Mouse (Mus musculus) lung, embryonic 15.5 days (tissue): ENCODE measurements around the gene Gipc2. TPM values are rescaled to one million over a fixed set of nuclear protein-coding genes. Genes with fewer than 3 reads are reported as not detected.
A peak's percentile ranks its signal among the peaks of the same experiment; 100 is the strongest.

Source experiments
- ATAC-seq: fragments of 200-750 bp; cut with Nextera tagmentation; 2 replicates; pipeline ENCODE4 v1.8.0; 2017; ENCODE audit warnings: moderate number of reproducible peaks, borderline replicate concordance; ENCODE audit not compliant: low FRiP score, low TSS enrichment; ENCODE audit errors: extremely low read depth
- H3K27ac ChIP-seq: fragments of 300-500 bp; sonication (generic); 2 replicates; pipeline ENCODE4 v1.5.1; 2015; ENCODE audit warnings: moderate library complexity, mild to moderate bottlenecking, inconsistent platforms
- H3K27me3 ChIP-seq: fragments of 300-500 bp; sonication (generic); 2 replicates; pipeline ENCODE4 v1.6.1; 2015; ENCODE audit warnings: inconsistent platforms
- H3K36me3 ChIP-seq: fragments of 300-500 bp; sonication (generic); 2 replicates; pipeline ENCODE4 v1.6.1; 2015; ENCODE audit warnings: inconsistent platforms
- H3K4me1 ChIP-seq: fragments of 300-500 bp; sonication (generic); 2 replicates; pipeline ENCODE4 v1.6.1; 2015; ENCODE audit warnings: inconsistent platforms
- H3K4me2 ChIP-seq: fragments of 300-500 bp; sonication (generic); 2 replicates; pipeline ENCODE4 v1.6.1; 2015; ENCODE audit warnings: inconsistent platforms, mild to moderate bottlenecking, moderate library complexity
- H3K4me3 ChIP-seq: fragments of 300-500 bp; sonication (generic); 2 replicates; pipeline ENCODE4 v1.5.1; 2015; ENCODE audit warnings: mild to moderate bottlenecking, inconsistent platforms
- H3K9ac ChIP-seq: fragments of 300-500 bp; sonication (generic); 2 replicates; pipeline ENCODE4 v1.6.1; 2015; ENCODE audit warnings: inconsistent platforms
- H3K9me3 ChIP-seq: fragments of 300-500 bp; sonication (generic); 2 replicates; pipeline ENCODE4 v1.6.1; 2016; ENCODE audit warnings: inconsistent platforms
- WGBS: fragments of 180-500 bp; shearing (Covaris S2); methylation state at CpG from one replicate; pipeline ENCODE4 v1.1.7; 2015; 5-methylcytosine and 5-hydroxymethylcytosine counted together
- polyA plus RNA-seq: library from polyadenylated mRNA; unstranded; fragments of >200 nt; fragmentation: Nextera tagmentation; extraction: Ambion mirVana; gene quantifications from 2 replicates; pipeline ENCODE4 v1.2.1, GENCODE M21; 2015

Gipc2 gene
- polyA plus RNA-seq, 1 experiment from 2014 or later = 10.0 TPM

- peak overlapping the region; percentile 82 for H3K27ac ChIP-seq
- H3K4me3 ChIP-seq = no peak overlapping the region
- 60% methylated on average over 3 of the region's 3 CpGs for WGBS
- no peak overlapping the region for H3K9ac ChIP-seq
- H3K4me2 ChIP-seq = peak overlapping the region; percentile 31
- peaks cover 32% of the 10 kb centered on the region for H3K4me1 ChIP-seq
- H3K36me3 ChIP-seq = no peaks in the 10 kb centered on the region
- no peaks in the 10 kb centered on the region for H3K27me3 ChIP-seq
- peak; percentile 47; the same call in 1 of the 2 replicates for ATAC-seq
- no peaks in the 10 kb centered on the region for H3K9me3 ChIP-seq
These were observed 43.3 kb downstream of the Gipc2 start for GRCm38 (mm10) chr3:152122720-152123119.

- Histone ChIP-seq H3K4me3 (no peak overlapping the region), H3K27ac (peak overlapping the region; percentile 82), H3K36me3 (no peaks in the 10 kb centered on the region), H3K4me1 (peaks cover 32% of the 10 kb centered on the region), H3K9ac (no peak overlapping the region), H3K4me2 (peak overlapping the region; percentile 31), H3K9me3 (no peaks in the 10 kb centered on the region), H3K27me3 (no peaks in the 10 kb centered on the region)
- peak; percentile 71 for ATAC-seq
- 13% methylated on average over 6 of the region's 6 CpGs for WGBS
These were observed 43.9 kb downstream of the Gipc2 start for GRCm38 (mm10) chr3:152122101-152122500.

DNA sequence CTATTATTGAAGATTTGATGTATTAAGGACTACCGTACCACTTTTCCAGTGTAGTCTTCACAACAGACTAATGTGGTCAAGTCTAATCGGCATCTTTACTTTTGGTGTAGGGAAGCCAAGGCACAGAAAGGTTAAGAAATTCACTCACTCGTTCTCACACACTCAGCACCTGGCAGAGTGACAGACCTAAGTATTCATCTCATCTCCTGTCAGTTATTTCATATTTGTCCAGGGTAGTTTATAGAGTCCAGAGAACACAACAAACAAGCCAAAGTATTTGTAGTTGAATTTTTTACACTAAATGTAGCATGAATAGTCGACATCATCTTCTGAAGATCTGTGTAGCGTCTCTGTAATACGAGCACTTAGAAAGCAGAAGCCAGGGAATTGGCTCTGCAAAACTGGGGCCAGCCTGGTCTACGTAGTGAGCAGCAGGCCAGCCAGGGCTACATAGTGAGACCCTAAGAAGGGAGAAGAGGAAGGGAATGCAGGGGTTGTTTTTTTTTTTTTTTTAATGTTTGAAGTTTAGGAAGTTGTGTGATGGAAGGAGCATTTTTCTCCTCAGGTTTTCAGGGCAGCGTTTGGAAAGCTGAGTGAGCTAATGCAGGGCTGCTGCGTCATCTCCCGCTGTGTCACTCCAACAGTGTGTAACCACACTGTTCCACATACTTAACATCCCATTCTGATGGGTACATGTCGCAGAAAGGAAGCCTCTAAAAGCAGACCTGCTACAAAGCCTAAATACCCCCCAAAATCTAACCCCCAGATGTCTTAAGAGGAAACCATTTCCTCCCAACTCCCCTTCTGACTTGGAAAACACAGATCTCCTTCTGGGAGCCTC lies 44.6 kb downstream of the Gipc2 start:
- Histone ChIP-seq H3K4me3 (no peak overlapping the region), H3K36me3 (no peaks in the 10 kb centered on the region), H3K9me3 (no peaks in the 10 kb centered on the region), H3K4me1 (peaks cover 35% of the 10 kb centered on the region), H3K27ac (peak overlapping the region; percentile 82), H3K4me2 (no peak overlapping the region), H3K27me3 (no peaks in the 10 kb centered on the region), H3K9ac (no peak overlapping the region)
- no peak for ATAC-seq
- 56% methylated on average over 11 of the region's 11 CpGs for WGBS

GRCm38 (mm10) chr3:152119987-152120386 lies 46.0 kb downstream of the Gipc2 start:
- no peaks in the 10 kb centered on the region for H3K27me3 ChIP-seq
- no peak for ATAC-seq
- H3K9me3 ChIP-seq = no peaks in the 10 kb centered on the region
- H3K9ac ChIP-seq = no peak overlapping the region
- peaks cover 41% of the 10 kb centered on the region for H3K4me1 ChIP-seq
- no peak overlapping the region for H3K27ac ChIP-seq
- H3K36me3 ChIP-seq = no peaks in the 10 kb centered on the region
- no peak overlapping the region for H3K4me2 ChIP-seq
- H3K4me3 ChIP-seq = no peak overlapping the region
- WGBS = 36% methylated on average over 4 of the region's 4 CpGs

DNA sequence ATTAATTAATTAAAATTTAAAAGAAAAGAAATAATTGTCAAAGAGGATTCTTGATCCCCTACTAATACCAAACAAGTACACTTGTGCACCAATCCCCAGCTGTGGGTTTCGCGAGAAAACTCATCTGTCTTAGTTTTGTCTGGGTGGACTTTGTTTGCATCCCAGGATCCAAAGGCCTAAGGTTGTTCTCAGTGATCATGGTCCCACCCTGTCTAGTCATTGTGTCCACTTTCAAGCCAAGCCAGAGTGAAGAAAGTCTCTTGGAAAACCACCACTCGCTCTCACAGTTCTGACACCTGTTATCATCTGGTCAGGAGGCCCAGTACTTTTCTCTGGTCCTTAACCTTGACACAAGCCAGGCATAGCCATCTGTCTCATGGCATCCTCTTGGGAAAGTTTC lies 48.1 kb downstream of the Gipc2 start:
- 94% methylated on average over 3 of the region's 3 CpGs for WGBS
- no peak for ATAC-seq
- Histone ChIP-seq H3K9me3 (no peaks in the 10 kb centered on the region), H3K9ac (no peak overlapping the region), H3K36me3 (no peaks in the 10 kb centered on the region), H3K4me3 (no peak overlapping the region), H3K4me1 (peaks cover 48% of the 10 kb centered on the region), H3K27me3 (no peaks in the 10 kb centered on the region), H3K4me2 (no peak overlapping the region), H3K27ac (no peak overlapping the region)

DNA sequence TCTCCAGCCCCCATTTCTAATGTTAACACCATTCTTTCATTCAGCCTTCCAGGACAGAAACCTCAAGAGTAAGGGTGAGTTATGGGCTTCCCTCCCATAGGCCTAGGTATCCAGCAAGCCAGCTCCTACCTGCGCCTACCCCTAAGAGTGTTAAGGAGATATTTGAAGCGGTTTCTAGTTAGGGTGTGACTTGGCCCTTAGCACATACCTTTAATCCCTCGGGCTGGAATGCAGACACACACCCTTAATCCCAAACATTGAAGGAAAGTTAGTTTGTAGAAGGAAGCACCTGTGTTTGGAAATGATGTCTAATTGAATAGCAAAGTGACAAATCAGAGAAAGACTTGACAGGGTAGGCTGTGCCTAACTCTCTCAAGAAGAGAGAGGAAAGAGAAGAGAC lies 49.9 kb downstream of the Gipc2 start:
- H3K4me3 ChIP-seq = no peak overlapping the region
- H3K9me3 ChIP-seq = no peaks in the 10 kb centered on the region
- no peaks in the 10 kb centered on the region for H3K36me3 ChIP-seq
- H3K4me1 ChIP-seq = peaks cover 33% of the 10 kb centered on the region
- 60% methylated on average over 3 of the region's 3 CpGs for WGBS
- no peaks in the 10 kb centered on the region for H3K27me3 ChIP-seq
- no peak overlapping the region for H3K4me2 ChIP-seq
- ATAC-seq = no peak
- no peak overlapping the region for H3K27ac ChIP-seq
- H3K9ac ChIP-seq = no peak overlapping the region

GRCm38 (mm10) chr3:152114786-152115185 lies 51.2 kb downstream of the Gipc2 start:
- Histone ChIP-seq H3K9me3 (no peaks in the 10 kb centered on the region), H3K4me2 (peak overlapping the region; percentile 16)
- WGBS = 6% methylated on average over 10 of the region's 10 CpGs

DNA sequence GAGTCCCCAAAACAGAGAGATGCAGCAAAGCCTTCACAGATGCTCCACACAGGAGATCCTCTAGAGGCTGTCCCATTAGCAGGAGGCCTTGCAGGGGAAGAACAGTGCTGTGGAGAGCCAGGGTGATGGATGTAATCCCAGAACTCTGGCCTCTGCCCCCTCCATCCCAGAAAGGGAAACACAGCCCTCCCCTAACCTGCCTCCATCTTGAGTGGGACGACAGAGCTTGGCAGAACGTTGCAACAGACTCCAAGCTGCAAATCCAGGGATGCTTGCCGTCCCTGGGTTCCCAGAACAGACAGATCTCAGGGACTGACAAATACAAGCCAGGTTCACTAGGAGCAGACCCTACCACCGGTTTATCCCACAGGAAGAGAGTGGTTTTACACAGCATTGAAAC lies 51.8 kb downstream of the Gipc2 start:
- H3K27me3 ChIP-seq = no peaks in the 10 kb centered on the region
- no peak overlapping the region for H3K4me3 ChIP-seq
- no peaks in the 10 kb centered on the region for H3K9me3 ChIP-seq
- no peaks in the 10 kb centered on the region for H3K36me3 ChIP-seq
- H3K9ac ChIP-seq = no peak overlapping the region
- no peak for ATAC-seq
- peaks cover 22% of the 10 kb centered on the region for H3K4me1 ChIP-seq
- no peak overlapping the region for H3K27ac ChIP-seq
- 44% methylated on average over 4 of the region's 4 CpGs for WGBS
- no peak overlapping the region; the same call in 1 of the 2 replicates for H3K4me2 ChIP-seq

More at GRCm38 (mm10) chr3:152114786-152115185, 51.2 kb downstream of the Gipc2 start:
- Histone ChIP-seq H3K9ac (no peak overlapping the region), H3K27ac (no peak overlapping the region), H3K4me1 (peaks cover 22% of the 10 kb centered on the region), H3K4me3 (no peak overlapping the region), H3K36me3 (no peaks in the 10 kb centered on the region), H3K27me3 (no peaks in the 10 kb centered on the region)
- ATAC-seq = peak; percentile 91

DNA sequence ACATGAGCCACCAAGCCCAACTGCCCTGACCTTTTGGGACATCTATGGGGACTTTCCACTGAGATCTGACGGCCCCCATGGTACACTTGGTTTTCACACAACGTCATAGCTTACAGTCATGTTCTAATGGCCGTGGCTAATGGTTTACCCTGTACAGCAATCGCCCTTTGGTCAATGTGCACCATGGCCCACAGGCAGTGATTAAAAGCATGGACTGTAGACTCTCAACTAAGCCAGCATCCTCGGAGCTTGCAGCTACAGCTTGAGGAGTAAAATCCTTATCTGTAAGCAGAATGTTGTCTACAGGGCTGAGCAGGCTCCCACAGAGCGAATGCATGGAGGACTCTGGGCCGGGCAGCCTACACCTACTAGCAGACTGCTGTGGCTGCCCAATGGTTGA lies 52.5 kb downstream of the Gipc2 start:
- Histone ChIP-seq H3K4me1 (peaks cover 27% of the 10 kb centered on the region), H3K27me3 (no peaks in the 10 kb centered on the region), H3K9me3 (no peaks in the 10 kb centered on the region), H3K9ac (no peak overlapping the region), H3K36me3 (no peaks in the 10 kb centered on the region), H3K4me3 (no peak overlapping the region), H3K27ac (no peak overlapping the region), H3K4me2 (no peak overlapping the region)
- 81% methylated on average over 7 of the region's 7 CpGs for WGBS
- ATAC-seq = no peak

- ATAC-seq = no peak
- H3K4me2 ChIP-seq = no peak overlapping the region
- WGBS = 76% methylated on average over 8 of the region's 8 CpGs
- no peak overlapping the region for H3K9ac ChIP-seq
- no peaks in the 10 kb centered on the region for H3K9me3 ChIP-seq
- peaks cover 32% of the 10 kb centered on the region for H3K4me1 ChIP-seq
- H3K27ac ChIP-seq = no peak overlapping the region
- no peak overlapping the region for H3K4me3 ChIP-seq
- no peaks in the 10 kb centered on the region for H3K36me3 ChIP-seq
- no peaks in the 10 kb centered on the region for H3K27me3 ChIP-seq
These were observed 53.4 kb downstream of the Gipc2 start for GRCm38 (mm10) chr3:152112664-152113063.

DNA sequence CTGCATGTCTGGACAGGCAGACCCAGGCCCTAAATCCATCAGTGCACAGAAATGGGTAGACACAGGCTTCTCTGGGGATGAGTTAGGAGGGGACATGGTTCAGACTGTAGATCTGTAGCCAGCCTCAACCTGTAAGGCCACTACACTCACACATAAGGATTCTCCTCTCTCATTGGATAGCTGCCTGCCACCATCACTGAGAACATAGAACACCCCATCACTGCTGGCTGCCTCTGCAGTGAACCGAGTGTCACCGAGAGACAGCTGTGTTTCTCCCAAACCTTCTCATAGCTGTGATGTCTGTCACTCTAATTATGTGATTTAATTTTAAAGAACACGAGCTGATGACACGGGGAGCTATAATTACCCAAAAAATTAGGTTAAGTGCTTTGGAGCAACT lies 54.5 kb downstream of the Gipc2 start:
- peaks cover 40% of the 10 kb centered on the region for H3K4me1 ChIP-seq
- no peaks in the 10 kb centered on the region for H3K36me3 ChIP-seq
- 63% methylated on average over 4 of the region's 4 CpGs for WGBS
- ATAC-seq = no peak
- no peak overlapping the region for H3K4me3 ChIP-seq
- no peak overlapping the region for H3K9ac ChIP-seq
- H3K27ac ChIP-seq = no peak overlapping the region
- H3K27me3 ChIP-seq = peaks cover 6% of the 10 kb centered on the region; the same call in 1 of the 2 replicates
- H3K9me3 ChIP-seq = no peaks in the 10 kb centered on the region
- 0 out of 2 replicates have a peak overlapping the region, but pooled peaks have one; percentile 7 for H3K4me2 ChIP-seq

DNA sequence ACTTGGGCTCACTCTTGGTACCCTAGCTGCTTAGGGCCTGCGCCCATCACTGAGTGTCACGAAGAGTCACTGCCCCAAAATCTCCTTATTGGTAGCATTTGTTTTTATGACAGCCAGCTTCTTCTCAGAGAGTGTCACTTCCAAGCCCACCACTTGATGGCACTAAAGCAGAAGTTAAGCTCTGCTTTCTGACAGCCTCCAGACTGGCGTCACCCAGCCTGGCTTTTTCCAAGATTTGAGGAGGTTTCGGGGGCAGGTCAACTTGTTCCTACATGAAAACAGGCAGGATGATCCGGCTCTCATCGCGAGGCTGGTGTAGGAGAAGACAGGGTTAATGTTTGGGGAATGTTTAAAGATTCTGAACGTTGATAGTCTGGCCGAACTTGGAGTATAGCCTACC lies 54.9 kb downstream of the Gipc2 start:
- Histone ChIP-seq H3K4me3 (no peak overlapping the region), H3K9me3 (no peaks in the 10 kb centered on the region), H3K4me2 (0 out of 2 replicates have a peak overlapping the region, but pooled peaks have one; percentile 7), H3K27ac (no peak overlapping the region), H3K4me1 (peaks cover 44% of the 10 kb centered on the region), H3K36me3 (no peaks in the 10 kb centered on the region), H3K27me3 (peaks cover 7% of the 10 kb centered on the region; the same call in 1 of the 2 replicates), H3K9ac (no peak overlapping the region)
- ATAC-seq = no peak; the same call in 1 of the 2 replicates
- WGBS = 9% methylated on average over 9 of the region's 9 CpGs
